Mouse (Mus musculus): ENCODE measurements at regions not wholly inside any gene's neighbourhood (a gene's known extent, or its start where the extent isn't known, plus 50 kb on each side); places are given as distances from the start of the nearest gene placed in this dataset.

DNA sequence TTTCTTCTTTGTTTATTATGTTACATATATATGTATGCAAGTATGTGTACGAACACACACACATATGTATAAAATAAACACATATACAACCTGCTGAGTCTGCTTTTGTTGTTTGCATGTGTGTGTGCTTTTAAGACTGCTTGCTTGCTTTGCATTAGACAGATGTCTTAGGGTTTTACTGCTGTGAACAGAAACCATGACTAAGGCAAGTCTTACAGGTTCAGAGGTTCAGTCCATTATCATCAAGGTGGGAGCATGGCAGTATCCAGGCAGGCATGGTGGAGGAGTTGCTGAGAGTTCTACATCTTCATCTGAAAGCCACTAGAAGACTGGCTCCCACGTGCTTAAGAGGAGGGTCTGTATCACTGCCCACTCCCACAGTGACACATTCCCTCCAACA is 520.3 kb upstream of the Tmem132c start:
- no peak for DNase-seq (ENCODE audit: inconsistent age in 2 of 2, low spot score in 1 of 2)

DNA sequence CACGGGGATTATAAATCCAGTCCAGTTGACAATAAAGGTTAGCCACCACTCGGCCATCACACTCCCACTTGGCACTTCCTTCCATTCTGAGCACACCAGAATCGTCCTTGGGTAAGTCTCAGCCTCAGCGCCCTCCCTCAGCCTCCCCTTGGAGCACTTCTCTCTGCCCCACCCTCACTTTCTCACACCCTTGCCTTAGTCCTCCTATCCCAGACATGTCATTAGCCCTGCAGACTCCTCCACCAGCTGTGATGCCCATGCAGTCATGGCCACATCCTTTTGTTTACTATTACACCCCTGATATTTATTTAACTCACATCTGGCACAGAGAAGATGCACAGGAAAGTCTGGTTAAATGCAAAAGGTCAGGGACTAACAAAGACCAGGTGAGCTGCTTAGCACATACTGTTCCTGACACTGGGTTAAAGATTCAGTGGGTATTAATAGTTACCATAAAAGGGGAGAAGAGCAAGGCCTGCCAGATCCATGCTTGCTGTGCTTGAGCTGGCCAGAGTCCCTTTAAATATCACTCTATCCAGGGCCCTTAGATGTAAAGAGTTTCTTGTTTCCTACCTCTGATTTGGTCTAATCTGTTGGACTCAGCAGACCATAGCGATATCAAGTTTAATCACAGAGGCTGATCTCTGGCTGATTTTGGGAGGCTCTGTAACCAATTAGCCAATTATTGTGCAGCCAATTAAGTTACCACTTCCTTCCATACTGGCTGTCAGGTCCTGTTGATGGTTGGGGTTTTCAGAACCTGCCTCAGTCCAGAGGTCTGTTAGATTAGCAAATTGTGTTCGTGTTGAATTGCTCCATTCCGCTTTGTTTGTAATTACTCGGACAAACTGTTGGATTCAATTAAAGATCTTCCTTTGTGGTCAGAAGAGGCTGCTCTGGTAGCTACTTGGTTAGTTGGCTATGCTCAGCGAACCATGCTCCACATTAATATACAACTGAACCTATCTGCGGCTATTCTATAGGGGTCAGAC is 518.0 kb upstream of the Tmem132c start:
- peak in 1 of 2 experiments; percentile 21 for DNase-seq (ENCODE audit: inconsistent age in 2 of 2, low spot score in 1 of 2)

DNA sequence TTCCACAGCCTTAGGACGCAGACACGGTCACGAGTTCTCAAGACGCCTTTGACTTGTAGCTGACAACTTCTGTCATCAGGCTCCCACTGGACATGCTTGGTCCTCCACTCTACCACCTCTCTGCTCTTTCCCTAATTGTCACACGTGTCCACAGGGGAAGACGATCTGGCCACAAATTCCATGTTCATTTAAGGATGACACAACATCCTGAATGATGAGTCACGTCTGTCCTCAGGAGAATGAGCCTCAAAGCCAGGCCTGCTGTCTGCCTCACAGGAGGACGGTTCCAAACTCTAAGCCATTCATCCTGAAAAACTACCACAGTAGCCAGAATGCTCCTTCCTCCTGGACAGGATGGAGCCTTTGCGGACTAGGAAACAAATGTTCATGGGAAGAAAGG is 517.3 kb upstream of the Tmem132c start:
- DNase-seq (ENCODE audit: inconsistent age in 2 of 2, low spot score in 1 of 2), result peak in 1 of 2 experiments; percentile 49

DNA sequence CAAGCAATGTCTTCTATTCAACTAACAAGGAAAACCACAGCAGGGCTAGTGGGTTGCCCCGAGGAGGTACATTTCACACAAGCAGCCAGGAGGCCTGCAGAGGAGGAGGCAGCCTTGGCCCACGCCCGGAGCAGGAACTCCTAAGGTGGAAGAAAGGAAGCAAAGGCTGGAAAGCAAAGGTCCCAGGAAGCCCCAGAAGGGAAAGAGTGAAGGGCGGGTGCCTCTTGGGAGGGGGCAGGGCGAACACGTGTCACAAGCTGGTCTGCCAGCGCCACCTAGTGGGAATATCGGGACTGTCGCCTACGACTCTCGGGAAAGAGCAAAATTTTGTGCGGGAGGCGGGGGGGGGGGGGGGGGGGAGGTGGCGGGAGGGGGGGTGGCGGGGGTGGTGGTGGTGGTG is 508.1 kb upstream of the Tmem132c start:
- peak; percentile 36 to 79 for DNase-seq (ENCODE audit: inconsistent age in 2 of 2, low spot score in 1 of 2)

DNA sequence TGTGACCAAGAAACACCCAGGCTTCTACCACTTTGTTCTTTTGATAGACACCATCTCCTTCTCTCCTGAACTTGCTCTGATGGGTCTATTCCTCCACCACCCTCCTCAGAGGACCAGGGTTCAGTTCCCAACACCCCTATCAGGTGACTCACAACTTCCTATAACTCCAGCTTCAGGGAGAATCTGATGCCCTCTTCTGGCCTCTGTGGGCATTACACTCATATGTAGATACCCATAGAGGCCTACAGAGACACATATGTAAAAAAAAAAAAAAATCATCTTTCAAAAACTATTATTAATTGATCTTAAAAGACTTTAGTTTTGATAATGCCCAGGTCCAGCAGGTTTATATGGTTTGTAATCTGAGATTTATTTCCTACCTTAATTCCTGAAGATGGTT is 505.9 kb upstream of the Tmem132c start:
- no peak for DNase-seq (ENCODE audit: inconsistent age in 2 of 2, low spot score in 1 of 2)

DNA sequence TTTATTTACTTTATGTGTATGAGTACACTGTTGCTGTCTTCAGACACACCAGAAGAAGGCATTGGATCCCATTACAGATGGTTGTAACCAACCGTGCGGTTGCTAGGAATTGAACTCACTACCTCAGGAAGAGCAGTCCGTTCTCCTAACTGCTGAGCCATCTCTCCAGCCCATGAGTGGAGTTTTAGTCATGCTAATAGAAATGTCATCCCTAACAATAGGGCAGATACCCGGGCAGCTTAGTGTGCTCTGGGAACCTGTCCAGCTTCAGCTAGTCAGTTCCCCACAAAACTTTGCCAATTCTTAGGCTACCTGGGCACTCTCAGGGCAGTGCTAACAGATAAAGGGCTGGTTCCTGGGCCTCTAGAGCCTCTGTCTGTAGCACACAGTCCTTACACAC is 503.9 kb upstream of the Tmem132c start:
- no peak for DNase-seq (ENCODE audit: inconsistent age in 2 of 2, low spot score in 1 of 2)

DNA sequence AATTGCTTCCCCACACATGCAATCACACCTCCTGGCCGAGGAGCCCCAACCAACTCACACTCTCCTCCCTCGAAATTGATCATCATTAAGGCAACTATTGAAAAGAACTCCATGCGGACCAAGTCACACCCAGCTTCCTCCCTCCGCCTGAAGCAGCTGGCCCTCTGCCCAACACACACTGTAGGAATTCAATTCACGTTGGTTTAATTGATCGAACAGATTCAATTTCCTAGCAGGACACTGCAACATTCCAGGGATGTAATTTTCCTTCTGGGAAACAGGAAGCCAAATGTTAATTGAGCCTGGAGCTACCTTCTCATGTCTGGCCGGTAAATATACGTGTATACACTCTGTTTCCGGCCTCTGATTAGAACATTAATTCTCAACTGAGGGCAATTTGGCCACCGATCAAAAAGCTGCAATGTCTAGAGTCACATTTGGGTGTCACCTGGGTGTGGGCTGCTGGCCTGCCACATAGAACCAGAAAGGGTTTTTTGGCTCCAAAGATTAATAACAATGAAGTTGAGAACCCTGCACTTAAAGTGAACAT is 500.7 kb upstream of the Tmem132c start:
- DNase-seq (ENCODE audit: inconsistent age in 2 of 2, low spot score in 1 of 2), result no peak

DNA sequence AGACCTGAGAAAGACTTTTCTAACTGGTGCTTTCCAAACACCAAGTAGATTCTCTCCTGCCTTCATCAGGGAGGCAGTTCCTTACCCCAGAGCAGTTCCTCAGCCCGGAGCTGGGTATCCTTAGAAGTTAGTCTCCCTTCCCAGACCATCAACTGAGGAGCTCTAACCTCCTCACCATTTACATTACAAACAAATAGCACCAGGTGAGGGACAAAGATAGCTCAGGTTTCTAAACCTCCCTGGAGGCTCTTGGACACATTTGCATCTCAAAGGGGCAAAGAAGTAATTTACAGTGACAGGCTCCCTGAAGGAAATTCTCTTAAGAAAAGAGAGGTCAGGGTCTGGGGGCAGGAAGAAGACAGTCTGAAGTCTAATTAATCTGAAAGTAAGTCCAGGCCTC is 486.5 kb upstream of the Tmem132c start:
- no peak for DNase-seq (ENCODE audit: inconsistent age in 2 of 2, low spot score in 1 of 2)

DNA sequence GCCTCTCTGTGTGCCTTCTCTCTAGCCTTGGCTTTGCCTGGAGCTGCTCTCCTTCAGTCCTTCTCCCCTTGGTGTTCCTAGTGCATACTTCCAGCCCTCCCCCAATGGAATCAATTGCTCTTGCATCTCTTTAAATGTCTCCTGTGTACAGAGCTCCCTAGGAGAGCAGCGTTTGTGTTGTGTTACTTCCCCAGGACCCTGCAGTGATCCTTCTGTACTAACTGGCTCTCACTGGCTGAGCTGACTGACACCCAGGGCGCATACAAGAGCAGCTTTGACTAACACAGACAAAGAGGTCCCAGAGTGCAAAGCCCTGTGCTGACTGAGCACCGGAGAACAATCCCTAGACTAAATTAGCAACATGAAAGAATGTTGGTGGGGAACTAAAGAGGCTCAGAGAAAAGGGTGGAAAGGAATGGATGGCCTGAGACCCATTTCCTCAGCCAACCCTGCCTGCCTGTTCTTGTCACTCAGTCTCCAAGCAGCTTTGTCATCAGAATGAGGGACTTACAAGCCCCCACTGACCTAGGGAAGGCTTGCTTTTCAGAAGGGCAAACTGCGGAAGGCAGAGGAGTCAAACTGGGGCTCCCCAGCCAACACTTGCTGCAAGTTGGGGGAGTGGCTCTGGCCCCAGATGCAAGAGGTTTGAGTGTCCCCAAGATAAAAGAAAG is 476.4 kb upstream of the Tmem132c start:
- DNase-seq (ENCODE audit: inconsistent age in 2 of 2, low spot score in 1 of 2), result no peak

DNA sequence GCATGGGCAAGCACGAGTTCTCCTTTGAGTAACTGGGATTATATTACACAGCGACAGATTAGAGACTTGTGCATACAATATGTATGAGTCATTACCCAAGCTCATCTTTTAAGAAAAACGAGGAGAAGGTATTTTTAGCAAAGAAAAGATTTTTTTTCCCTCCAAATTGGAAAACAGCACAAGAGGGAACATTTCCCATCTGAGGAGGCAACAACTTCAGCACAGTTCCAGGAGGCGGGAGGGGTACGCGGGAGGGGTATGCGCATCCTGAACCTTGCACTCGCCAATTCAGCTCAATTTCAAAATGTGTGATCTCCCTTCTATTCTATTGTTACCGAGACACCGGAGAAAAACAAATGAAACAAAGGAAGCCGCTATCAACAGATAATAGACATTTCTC is 472.6 kb upstream of the Tmem132c start:
- no peak for DNase-seq (ENCODE audit: inconsistent age in 2 of 2, low spot score in 1 of 2)

DNA sequence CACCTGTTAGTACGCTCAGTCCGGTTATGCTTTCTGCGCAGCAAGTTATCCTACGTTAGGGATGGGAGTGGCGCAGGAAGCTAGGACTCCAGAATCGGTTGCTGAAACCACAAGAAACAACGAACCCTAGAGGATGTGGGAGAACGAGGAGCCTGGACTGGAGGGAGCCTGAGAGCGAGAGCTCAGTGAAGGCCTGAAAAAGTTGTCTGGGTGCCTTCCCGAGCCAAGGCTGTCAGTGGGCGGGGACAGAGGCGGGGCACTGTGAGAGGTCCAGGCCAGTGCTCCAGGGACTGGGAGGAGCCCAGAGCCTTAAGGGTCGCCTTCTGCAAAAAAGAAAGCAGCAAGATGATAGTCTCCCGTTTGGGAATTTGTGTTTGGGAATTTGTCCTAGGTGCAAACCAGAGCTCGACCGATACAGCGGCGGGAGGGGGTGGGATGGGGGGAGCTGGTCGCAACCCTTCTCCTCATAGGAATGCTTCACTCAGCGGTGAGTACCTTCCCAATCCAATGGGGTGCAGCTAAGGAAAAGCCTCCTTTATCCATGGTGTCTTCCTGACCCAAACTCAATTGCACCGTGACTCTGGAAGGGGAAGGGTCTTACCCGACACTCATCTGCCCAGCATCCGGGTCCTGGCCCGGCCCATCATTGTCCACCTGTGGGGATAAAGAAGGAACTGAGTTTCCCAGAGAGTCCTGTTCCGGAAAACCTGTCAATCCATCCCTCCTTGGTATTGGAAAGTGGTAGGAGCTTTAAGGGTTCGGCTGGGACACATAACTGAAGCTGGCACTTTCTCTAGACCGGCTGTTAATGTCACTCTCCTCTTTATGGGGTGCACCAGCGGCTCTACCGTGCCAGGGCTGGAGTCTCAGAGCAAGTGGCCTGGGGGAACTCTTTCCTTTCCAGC is 453.6 kb upstream of the Tmem132c start:
- DNase-seq (ENCODE audit: inconsistent age in 2 of 2, low spot score in 1 of 2), result peak; percentile 73 to 88

DNA sequence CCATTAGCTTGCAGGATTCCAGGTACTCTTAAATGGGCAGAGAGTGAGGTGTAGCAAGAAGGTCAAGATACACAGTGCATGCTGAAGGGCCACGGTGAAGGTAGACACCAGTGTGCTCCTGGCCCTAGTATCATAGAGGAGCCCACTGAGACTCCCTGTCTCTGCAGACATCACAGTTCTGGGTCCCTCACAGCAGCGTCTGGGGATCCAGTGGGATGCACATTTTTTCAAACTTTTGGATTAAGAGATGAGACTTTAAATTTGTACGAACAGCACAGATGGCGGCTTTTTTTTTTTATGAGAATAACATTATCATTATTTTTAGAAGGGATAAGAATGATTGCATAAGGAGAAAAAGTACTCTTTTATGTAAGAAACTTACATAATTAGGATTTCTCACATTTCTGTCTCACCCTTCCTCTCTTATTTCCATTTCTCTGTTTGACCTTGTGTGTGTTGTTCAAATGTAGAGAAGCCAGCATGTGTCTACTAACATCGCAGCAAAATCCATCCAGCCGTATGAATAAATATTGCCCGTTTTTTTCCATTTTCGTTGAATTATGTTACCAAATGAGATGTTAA is 441.8 kb upstream of the Tmem132c start:
- no peak for DNase-seq (ENCODE audit: inconsistent age in 2 of 2, low spot score in 1 of 2)

DNA sequence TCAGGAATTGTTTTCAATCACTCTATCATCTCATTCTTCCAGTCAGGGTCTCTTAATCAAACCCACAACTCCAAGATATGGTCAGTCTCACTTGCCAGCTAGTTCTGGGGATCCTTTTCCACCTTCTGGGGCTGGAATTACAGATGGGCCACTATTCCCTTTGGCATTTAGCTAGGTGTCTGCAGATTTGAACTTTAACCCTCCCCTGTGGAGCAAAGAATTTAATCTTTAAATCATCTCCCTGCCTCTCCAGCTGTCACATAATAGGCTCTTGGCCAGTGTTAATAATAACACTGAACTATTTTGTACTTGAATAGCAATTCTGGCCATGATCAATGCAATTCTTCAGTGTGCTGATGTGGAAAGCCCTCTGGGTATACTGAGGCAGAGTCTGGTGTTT is 435.0 kb upstream of the Tmem132c start:
- no peak for DNase-seq (ENCODE audit: inconsistent age in 2 of 2, low spot score in 1 of 2)

DNA sequence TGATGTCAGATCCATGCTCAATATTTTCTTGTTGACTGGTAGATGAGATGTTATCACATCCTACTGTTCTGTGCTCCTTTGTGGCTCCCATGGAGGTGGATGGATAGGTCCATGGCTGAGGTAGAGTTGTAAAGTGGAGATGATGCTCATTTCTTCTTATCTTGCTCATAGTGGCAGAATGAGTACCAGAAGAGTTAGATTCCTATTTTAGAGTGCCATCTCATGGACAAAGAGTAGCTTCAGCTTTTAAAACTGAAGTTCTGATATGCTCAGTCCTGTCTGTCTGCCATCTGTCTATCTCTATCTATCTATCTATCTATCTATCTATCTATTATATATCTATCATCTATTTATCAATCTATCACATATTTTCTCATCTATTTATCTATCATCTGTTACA is 425.5 kb upstream of the Tmem132c start:
- DNase-seq (ENCODE audit: inconsistent age in 2 of 2, low spot score in 1 of 2), result no peak

DNA sequence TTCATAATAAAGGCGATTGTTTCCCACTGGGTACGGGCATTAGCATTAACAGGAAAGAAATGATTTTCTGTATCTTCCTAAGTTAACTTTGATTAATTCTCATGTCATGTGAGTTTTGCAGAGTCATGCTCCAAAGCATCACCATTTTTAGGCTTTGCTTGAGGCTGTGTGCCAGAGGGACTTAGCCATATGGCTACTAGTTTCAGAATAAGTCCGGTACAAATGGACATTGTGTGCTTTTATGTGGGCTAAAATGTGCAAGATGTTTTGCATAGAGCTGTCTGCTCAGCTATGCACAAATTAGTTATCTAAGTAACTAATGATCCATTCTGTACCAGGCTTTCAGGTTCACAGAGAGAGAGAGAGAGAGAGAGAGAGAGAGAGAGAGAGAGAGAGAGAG is 406.2 kb upstream of the Tmem132c start:
- DNase-seq (ENCODE audit: inconsistent age in 2 of 2, low spot score in 1 of 2), result no peak

DNA sequence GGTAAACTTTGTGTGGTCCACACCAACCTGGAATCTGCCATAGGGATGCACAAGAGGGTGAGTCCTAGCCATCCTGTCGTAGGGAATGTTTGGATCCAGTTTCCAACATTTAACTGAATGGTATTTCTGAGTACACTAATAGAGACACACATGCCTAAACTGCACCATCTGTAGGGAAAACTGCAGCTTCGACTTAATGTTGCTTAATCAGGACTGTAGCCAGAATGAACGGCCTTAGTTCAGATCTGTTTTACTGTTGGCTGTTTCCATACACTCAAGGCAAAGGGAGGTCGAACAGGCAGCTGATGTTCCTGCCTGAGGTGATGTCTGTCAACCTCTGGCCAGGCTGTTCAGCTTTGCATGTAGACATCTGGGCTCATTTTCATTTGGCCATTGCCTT is 399.0 kb upstream of the Tmem132c start:
- no peak for DNase-seq (ENCODE audit: inconsistent age in 2 of 2, low spot score in 1 of 2)

DNA sequence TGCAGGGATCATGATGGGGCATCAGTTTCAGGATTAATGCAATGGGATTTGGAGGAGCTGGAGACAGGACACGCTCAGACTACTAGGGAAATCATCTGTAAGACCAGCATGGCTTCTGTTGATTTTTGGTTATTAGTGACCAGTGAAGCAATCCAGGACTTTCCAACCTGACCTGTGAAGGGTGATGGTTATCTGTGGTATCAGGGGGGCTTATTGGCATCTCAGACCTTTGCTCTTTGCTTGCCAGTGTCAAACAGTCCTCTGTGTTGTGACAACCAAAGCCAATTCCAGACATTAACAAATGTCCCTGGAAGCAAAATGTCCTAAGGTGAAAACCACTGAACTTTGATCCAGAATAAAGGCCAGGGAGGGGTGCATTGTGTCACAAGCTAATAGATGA is 379.5 kb upstream of the Tmem132c start:
- no peak for DNase-seq (ENCODE audit: inconsistent age in 2 of 2, low spot score in 1 of 2)

DNA sequence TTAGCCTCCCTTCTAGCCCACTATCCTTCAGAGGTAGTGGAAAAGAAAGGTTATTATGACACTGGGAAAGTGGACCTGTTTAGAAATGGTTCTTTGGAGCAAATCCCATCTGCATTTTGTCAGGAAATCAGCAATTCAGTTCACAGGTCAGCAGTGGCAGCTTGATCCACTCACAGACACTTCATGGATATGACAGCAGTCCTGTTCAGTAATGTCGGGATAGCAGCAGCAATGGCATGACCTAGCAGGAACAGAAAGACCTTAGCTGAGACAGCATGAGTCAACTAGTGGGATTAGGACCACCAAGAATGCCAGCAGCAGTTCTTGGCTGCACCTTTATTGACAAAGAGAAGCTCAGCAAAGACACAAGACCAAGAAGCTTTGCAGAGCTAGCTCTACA is 365.8 kb upstream of the Tmem132c start:
- no peak for DNase-seq (ENCODE audit: inconsistent age in 2 of 2, low spot score in 1 of 2)

DNA sequence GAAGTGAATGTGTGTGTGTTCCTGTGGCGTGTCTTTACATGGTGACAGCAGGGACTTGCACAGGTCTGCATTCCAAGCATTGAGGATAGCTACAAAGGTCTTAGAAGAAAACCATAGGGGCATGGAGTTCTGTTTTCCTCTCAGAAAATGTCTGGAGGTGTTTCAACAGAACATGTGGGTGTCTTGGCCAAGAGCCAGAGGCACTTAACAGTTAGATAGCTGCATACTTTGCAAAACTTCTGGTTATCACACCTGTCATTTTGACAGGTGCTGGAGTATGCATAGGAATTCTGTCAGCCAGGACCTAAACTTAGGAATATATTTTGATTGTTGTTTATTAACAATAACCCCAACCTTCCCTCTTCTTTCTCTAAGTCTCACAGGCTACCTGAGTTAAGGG is 350.9 kb upstream of the Tmem132c start:
- no peak for DNase-seq (ENCODE audit: inconsistent age in 2 of 2, low spot score in 1 of 2)

DNA sequence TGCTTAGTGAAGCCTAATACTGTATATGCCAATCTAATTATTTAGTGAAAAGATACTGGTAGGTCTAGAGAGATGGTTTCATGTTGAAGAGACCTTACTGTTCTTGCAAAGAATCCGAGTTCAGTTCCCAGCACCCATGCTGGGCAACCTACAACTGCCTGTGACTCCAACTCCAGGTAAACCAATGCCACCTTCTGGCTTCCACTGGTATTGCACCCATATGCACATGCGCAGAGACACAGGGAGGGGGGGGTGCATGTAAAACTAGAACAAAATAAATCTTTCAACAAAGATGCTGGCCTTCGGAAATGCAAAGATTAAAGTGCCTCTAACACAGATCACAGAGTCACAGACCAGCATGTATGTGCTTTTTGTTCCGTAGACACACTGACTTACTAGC is 348.5 kb upstream of the Tmem132c start:
- no peak for DNase-seq (ENCODE audit: inconsistent age in 2 of 2, low spot score in 1 of 2)

DNA sequence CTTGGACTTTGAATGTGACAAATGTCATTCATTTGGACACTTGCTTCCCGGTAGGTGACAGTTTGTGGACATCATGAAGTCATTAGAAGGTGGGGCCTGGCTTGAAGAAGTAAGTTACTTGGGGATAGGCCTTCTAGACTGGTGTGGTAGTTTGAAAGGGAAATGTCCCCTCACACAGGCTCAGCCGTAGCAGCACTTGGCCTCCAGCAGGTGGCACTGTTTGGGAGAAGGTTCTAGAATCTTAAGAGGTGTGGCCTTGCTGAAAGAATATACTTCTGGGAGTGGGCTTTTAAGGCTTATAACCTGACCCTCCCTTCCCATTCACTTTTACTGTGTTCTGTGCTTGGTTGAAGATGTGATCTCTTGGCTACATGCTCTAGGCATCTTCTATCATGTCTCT is 331.5 kb upstream of the Tmem132c start:
- no peak for DNase-seq (ENCODE audit: inconsistent age in 2 of 2, low spot score in 1 of 2)

Measured in adrenal gland, adult (tissue).